ENCODE assay signal across 8 mouse cellular contexts in genomic region chr4:117317701-117318190, GRCm38 (mm10).
DNase-seq lines count a peak whose midpoint lies in the region; ATAC-seq and TF ChIP-seq lines count a peak whose summit lies in the region.

No protein-coding gene starts in this region.

- peak; percentile 69; the same call in 1 of the 2 replicates for ATAC-seq in forebrain, embryonic 13.5 days
- ATAC-seq in activated CD4-positive, CD25-positive, alpha-beta regulatory T cell, adult 4 months, result no peak

- no peak overlapping the region for H3ac ChIP-seq in myocyte (ENCODE audit: control insufficient read depth, insufficient read length)

- TF ChIP-seq POLR2A in myocyte (IDR thresholded peaks at IDR 0.05; ENCODE audit: insufficient read length, low read depth), result no peak

- peaks cover 24% of the 10 kb centered on the region for H3K4me1 ChIP-seq in forebrain, embryonic 13.5 days

- no peak overlapping the region; the same call in 1 of the 2 replicates for H3K4me3 ChIP-seq in forebrain, embryonic 13.5 days
- no peak overlapping the region for H3K4me3 ChIP-seq in myocyte

- DNase-seq in embryo, embryonic 10.5 days (ENCODE audit: low spot score), result peak; percentile 59
- DNase-seq in layer of hippocampus, adult 8-10 months (ENCODE audit: low spot score in 2 of 2), result peak; percentile 22 to 29
- no peak for DNase-seq in left cerebral cortex, postnatal 25 days (ENCODE audit: low spot score in 2 of 2)
- no peak for DNase-seq in right cerebral cortex, adult 2 months (ENCODE audit: low spot score in 2 of 2)
- DNase-seq in lung, postnatal 36 days, result no peak

- intact Hi-C loops in left cerebral cortex, postnatal 25 days (cut with DNase I), result no loop called here

- no peaks in the 10 kb centered on the region for H3K79me2 ChIP-seq in myocyte (ENCODE audit: control insufficient read depth, insufficient read depth)

- H3K36me3 ChIP-seq in forebrain, embryonic 13.5 days (ENCODE audit: poor library complexity, severe bottlenecking), result no peaks in the 10 kb centered on the region
- H3K36me3 ChIP-seq in myocyte (ENCODE audit: control insufficient read depth, insufficient read depth), result no peaks in the 10 kb centered on the region

- peaks cover 84% of the 10 kb centered on the region for H3K27me3 ChIP-seq in forebrain, embryonic 13.5 days
- no peaks in the 10 kb centered on the region for H3K27me3 ChIP-seq in myocyte (ENCODE audit: control insufficient read depth, insufficient read depth, insufficient read length)

- WGBS in forebrain, embryonic 13.5 days, result 20% methylated on average over 18 of the region's 18 CpGs

- peak overlapping the region; percentile 45 for H3K4me2 ChIP-seq in forebrain, embryonic 13.5 days
- H3K4me2 ChIP-seq in myocyte (ENCODE audit: low read depth), result peak overlapping the region; percentile 96

- no peaks in the 10 kb centered on the region for H3K9me3 ChIP-seq in forebrain, embryonic 13.5 days (replicated peaks)

- H3K9ac ChIP-seq in forebrain, embryonic 13.5 days, result no peak overlapping the region

- no peak overlapping the region for H3K27ac ChIP-seq in forebrain, embryonic 13.5 days

TF ChIP-seq in myocyte, 11 proteins besides CTCF, POLR2A, EP300 and RAD21:
- TF ChIP-seq CEBPB (IDR thresholded peaks at IDR 0.05; ENCODE audit: insufficient read depth, poor library complexity, severe bottlenecking) (peak; percentile 8; the same call in 1 of the 2 replicates), POLR2AphosphoS2 (IDR thresholded peaks at IDR 0.05; ENCODE audit: insufficient read length, low read depth) (no peak), E2F4 (IDR thresholded peaks at IDR 0.05; ENCODE audit: insufficient read depth) (no peak), MYOD1 (IDR thresholded peaks at IDR 0.05; ENCODE audit: control insufficient read depth in 1 of 3, insufficient read length in 2 of 3, low read depth in 2 of 3) (peak; percentile 95 to 100 (median 100)), SRF (IDR thresholded peaks at IDR 0.05; ENCODE audit: control insufficient read depth, insufficient read length, low read depth) (no peak), REST (IDR thresholded peaks at IDR 0.05; ENCODE audit: insufficient read depth, insufficient read length) (no peak), MAX (IDR thresholded peaks at IDR 0.05; ENCODE audit: low read depth) (no peak), USF1 (IDR thresholded peaks at IDR 0.05; ENCODE audit: low read depth) (no peak), MYOG (IDR thresholded peaks at IDR 0.05; ENCODE audit: control insufficient read depth in 1 of 3, insufficient read depth in 1 of 3, insufficient read length in 2 of 3, low read depth in 2 of 3) (peak; percentile 64 to 99 (median 96)), TCF12 (IDR thresholded peaks at IDR 0.05; ENCODE audit: insufficient read depth, poor library complexity, severe bottlenecking) (peak; percentile 97), TCF3 (IDR thresholded peaks at IDR 0.05; ENCODE audit: insufficient read length, low read depth) (peak; percentile 98)

Comparison
In these comparisons a context has a peak if more than half of its experiments do, and no peak if none do; other contexts are left out.
1. DNase-seq: peak in embryo, embryonic 10.5 days (single experiment) and layer of hippocampus, adult 8-10 months (2 of 2); none in left cerebral cortex, postnatal 25 days (0 of 2), right cerebral cortex, adult 2 months (0 of 2) and lung, postnatal 36 days (single experiment).